In the genomic region with DNA sequence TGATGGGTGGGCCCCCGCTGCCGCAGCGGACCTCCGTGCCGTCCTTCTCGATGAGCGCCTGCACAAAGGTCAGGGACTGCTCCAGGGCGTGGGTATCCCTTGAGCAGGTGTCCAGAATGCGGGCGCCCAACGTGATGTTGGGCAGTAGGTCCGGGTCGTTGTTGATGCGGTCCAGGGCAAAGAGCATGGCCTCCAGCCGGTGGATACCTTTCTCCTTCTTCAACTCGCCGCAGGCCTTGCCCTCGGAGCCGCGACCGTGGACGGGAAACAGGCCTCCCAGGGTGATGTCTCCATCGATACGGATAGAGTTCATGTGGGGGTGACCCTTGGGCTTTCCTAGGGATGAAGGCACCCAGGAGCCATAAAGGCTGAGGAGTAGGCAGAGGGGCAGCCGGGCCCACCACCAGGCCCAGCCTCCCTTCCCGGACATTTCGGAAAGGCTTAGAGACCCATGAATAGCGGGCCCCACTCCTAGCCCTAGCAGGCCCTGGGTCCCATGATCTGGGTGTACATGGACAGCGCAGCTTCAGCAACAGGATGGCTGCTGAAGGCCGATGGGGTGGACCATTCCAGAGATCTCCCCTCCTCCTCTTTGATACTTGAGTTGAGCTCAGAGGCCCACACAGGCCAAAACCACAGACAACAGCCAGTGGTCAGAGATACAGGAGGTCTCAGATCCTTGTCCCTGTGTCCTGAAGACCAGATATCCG, we compare ENCODE assay signal across 18 mouse cellular contexts. TPM values are rescaled to one million over a fixed set of nuclear protein-coding genes. Genes with fewer than 3 reads are reported as not detected.
DNase-seq lines count a peak whose midpoint lies in the region; ATAC-seq and TF ChIP-seq lines count a peak whose summit lies in the region.
"Had no signal": no experiment of that assay in that cellular context is flagged by ENCODE, and none has a peak within 500 bp of the region (broad histone marks: within the 10 kb centered on the region; RNA-seq: fewer than 3 reads in every experiment).

No protein-coding gene starts in this region.

- TF ChIP-seq CTCF in forebrain, postnatal 0 days (IDR thresholded peaks at IDR 0.05; ENCODE audit: low read depth): no peak

- H3K36me3 ChIP-seq in forebrain, embryonic 10.5 days (replicated peaks): no peaks in the 10 kb centered on the region
- H3K36me3 ChIP-seq in forebrain, postnatal 0 days (ENCODE audit: insufficient read depth): no peaks in the 10 kb centered on the region
- H3K36me3 ChIP-seq in ES-E14 (ENCODE audit: control insufficient read depth, insufficient read depth, low read length, poor library complexity, severe bottlenecking): no peaks in the 10 kb centered on the region
- no peaks in the 10 kb centered on the region for H3K36me3 ChIP-seq in forebrain, embryonic 12.5 days (replicated peaks)
- no peaks in the 10 kb centered on the region for H3K36me3 ChIP-seq in midbrain, embryonic 11.5 days (ENCODE audit: control insufficient read depth, insufficient read depth, low read length)
- H3K36me3 ChIP-seq: heart, embryonic 15.5 days; kidney, embryonic 15.5 days; limb, embryonic 13.5 days; liver, embryonic 15.5 days had no signal

- WGBS in forebrain, embryonic 10.5 days: 60% methylated on average over 31 of the region's 31 CpGs
- WGBS in forebrain, postnatal 0 days: 77% methylated on average over 31 of the region's 31 CpGs
- 69% methylated on average over 31 of the region's 31 CpGs for WGBS in forebrain, embryonic 12.5 days
- WGBS in midbrain, embryonic 11.5 days: 61% methylated on average over 31 of the region's 31 CpGs

- H3K27me3 ChIP-seq in forebrain, embryonic 10.5 days (ENCODE audit: poor library complexity, severe bottlenecking): peaks cover 69% of the 10 kb centered on the region
- peaks cover 6% of the 10 kb centered on the region; the same call in 1 of the 2 replicates for H3K27me3 ChIP-seq in forebrain, postnatal 0 days (ENCODE audit: insufficient read depth, low read length)
- peaks cover 24% of the 10 kb centered on the region for H3K27me3 ChIP-seq in forebrain, embryonic 12.5 days
- H3K27me3 ChIP-seq in midbrain, embryonic 11.5 days (ENCODE audit: control insufficient read depth, insufficient read depth, low read length): no peaks in the 10 kb centered on the region

- H3K9me3 ChIP-seq in forebrain, embryonic 10.5 days: 0 out of 2 replicates have a peak, but pooled peaks cover 5% of the 10 kb centered on the region
- H3K9me3 ChIP-seq in forebrain, postnatal 0 days (ENCODE audit: low read length): no peaks in the 10 kb centered on the region
- H3K9me3 ChIP-seq in ES-E14 (ENCODE audit: control insufficient read depth, insufficient read depth, low read depth, low read length): no peaks in the 10 kb centered on the region
- H3K9me3 ChIP-seq in forebrain, embryonic 12.5 days: no peaks in the 10 kb centered on the region
- no peaks in the 10 kb centered on the region for H3K9me3 ChIP-seq in midbrain, embryonic 11.5 days (ENCODE audit: control insufficient read depth, low read length)
- H3K9me3 ChIP-seq: heart, embryonic 15.5 days; kidney, embryonic 15.5 days; limb, embryonic 13.5 days; liver, embryonic 15.5 days had no signal

- H3K27ac ChIP-seq in forebrain, embryonic 10.5 days: peak overlapping the region; percentile 93
- no peak overlapping the region for H3K27ac ChIP-seq in forebrain, postnatal 0 days (ENCODE audit: low read depth, low read length)
- no peak overlapping the region for H3K27ac ChIP-seq in ES-E14 (ENCODE audit: insufficient read depth, low read depth, low read length, poor library complexity, severe bottlenecking)
- H3K27ac ChIP-seq in forebrain, embryonic 12.5 days: peak overlapping the region; percentile 93
- H3K27ac ChIP-seq in midbrain, embryonic 11.5 days (ENCODE audit: low read depth, low read length): peak overlapping the region; percentile 88
- H3K27ac ChIP-seq: heart, embryonic 15.5 days; kidney, embryonic 15.5 days; limb, embryonic 13.5 days; liver, embryonic 15.5 days had no signal

- no peak overlapping the region for H3K9ac ChIP-seq in forebrain, postnatal 0 days
- H3K9ac ChIP-seq in ES-E14 (ENCODE audit: insufficient read depth, low read depth, low read length, poor library complexity, severe bottlenecking): 0 out of 2 replicates have a peak overlapping the region, but pooled peaks have one; percentile 11
- H3K9ac ChIP-seq in forebrain, embryonic 12.5 days: peak overlapping the region; percentile 21; the same call in 1 of the 2 replicates
- no peak overlapping the region for H3K9ac ChIP-seq in midbrain, embryonic 11.5 days (ENCODE audit: low read length)
- H3K9ac ChIP-seq: heart, embryonic 15.5 days; kidney, embryonic 15.5 days; liver, embryonic 15.5 days had no signal

- DNase-seq in forebrain, embryonic 10.5 days (ENCODE audit: extremely low spot score, low spot score): no peak
- DNase-seq in forebrain, postnatal 0 days: no peak
- DNase-seq in ES-E14 (ENCODE audit: low read depth, low spot score): no peak
- no peak for DNase-seq in midbrain, embryonic 11.5 days (ENCODE audit: low spot score, missing footprints)
- no peak for DNase-seq in kidney, postnatal 14 days
- no peak for DNase-seq in embryo, embryonic 11 days
- DNase-seq in left cerebral cortex, adult 9 months (ENCODE audit: low spot score in 2 of 2): no peak
- DNase-seq: adrenal gland, postnatal 10 days; heart, adult 18-20 months; lung, postnatal 14 days; thymus, postnatal 14 days had no signal

- ATAC-seq in forebrain, postnatal 0 days: no peak
- ATAC-seq in forebrain, embryonic 12.5 days (ENCODE audit: low FRiP score): no peak
- no peak for ATAC-seq in midbrain, embryonic 11.5 days (ENCODE audit: low FRiP score)

- H3K4me3 ChIP-seq in forebrain, embryonic 10.5 days: peak overlapping the region; percentile 33
- no peak overlapping the region for H3K4me3 ChIP-seq in forebrain, postnatal 0 days (ENCODE audit: low read depth, low read length)
- H3K4me3 ChIP-seq in ES-E14 (ENCODE audit: insufficient read depth in 1 of 2, low read depth in 1 of 2, low read length in 2 of 2, poor library complexity in 1 of 2, severe bottlenecking in 1 of 2): peak overlapping the region; percentile 18 to 27; a peak in 3 of 4 replicates
- H3K4me3 ChIP-seq in forebrain, embryonic 12.5 days (replicated peaks): no peak overlapping the region
- H3K4me3 ChIP-seq in midbrain, embryonic 11.5 days (ENCODE audit: low read depth, low read length): no peak overlapping the region
- H3K4me3 ChIP-seq: erythroblast, embryonic 14.5 days; heart, embryonic 15.5 days; kidney, embryonic 15.5 days; liver, embryonic 15.5 days had no signal

- no peak overlapping the region for H3K4me2 ChIP-seq in forebrain, postnatal 0 days (ENCODE audit: low read depth)
- H3K4me2 ChIP-seq in forebrain, embryonic 12.5 days: no peak overlapping the region
- H3K4me2 ChIP-seq in midbrain, embryonic 11.5 days: peak overlapping the region; percentile 3; the same call in 1 of the 2 replicates

- peaks cover 98% of the 10 kb centered on the region for H3K4me1 ChIP-seq in forebrain, embryonic 10.5 days
- H3K4me1 ChIP-seq in forebrain, postnatal 0 days (ENCODE audit: insufficient read depth): peaks cover 16% of the 10 kb centered on the region; the same call in 1 of the 2 replicates
- H3K4me1 ChIP-seq in ES-E14 (ENCODE audit: control insufficient read depth in 2 of 2, insufficient read depth in 2 of 2, low read length in 2 of 2, poor library complexity in 1 of 2): peaks cover 0 to 22% of the 10 kb centered on the region in 2 experiments; a peak in 2 of 4 replicates
- peaks cover 83% of the 10 kb centered on the region for H3K4me1 ChIP-seq in forebrain, embryonic 12.5 days
- peaks cover 60% of the 10 kb centered on the region for H3K4me1 ChIP-seq in midbrain, embryonic 11.5 days (ENCODE audit: control insufficient read depth, insufficient read depth, low read length)
- H3K4me1 ChIP-seq: heart, embryonic 15.5 days; liver, embryonic 15.5 days had no signal

- in situ Hi-C loops in ES-E14 (cut with MboI; ENCODE audit: low sequenced_read_pairs in 2 of 2, unreplicated experiment in 2 of 2): loop anchor here in 1 of 2 experiments (25.0 kb wide), 1 partner anchor 316 kb away; no protein-coding TSS in a partner anchor

TF ChIP-seq in ES-E14, 5 proteins besides CTCF, POLR2A, EP300 and RAD21:
- TF ChIP-seq MAFK (IDR thresholded peaks at IDR 0.05; ENCODE audit: insufficient read depth, low read depth, low read length) (no peak), ZNF384 (IDR thresholded peaks at IDR 0.05; ENCODE audit: low read depth, low read length) (no peak), ZC3H11A (IDR thresholded peaks at IDR 0.05; ENCODE audit: borderline replicate concordance, low read depth, low read length) (no peak), CHD2 (IDR thresholded peaks at IDR 0.05; ENCODE audit: low read depth, low read length) (no peak), HCFC1 (IDR thresholded peaks at IDR 0.05; ENCODE audit: borderline replicate concordance, insufficient read depth, low read length) (no peak)

RNA-seq across cellular contexts. Expression of a gene that starts 18.3 kb away (rescaled TPM):
- polyA plus RNA-seq in forebrain, embryonic 10.5 days (2016; fragmentation: Nextera tagmentation; extraction: Ambion mirVana): 0.61 and 0.73 TPM in 2 replicates
- total RNA-seq in forebrain, postnatal 0 days (2014; rRNA removed): 13.1 and 14.5 TPM in 2 replicates
- 3.2 and 5.5 TPM in 2 replicates for polyA plus RNA-seq in forebrain, postnatal 0 days (2015; fragmentation: Nextera tagmentation; extraction: Ambion mirVana)
- total RNA-seq in ES-E14 (2012; rRNA removed): 0.49 and 0.74 TPM in 2 replicates
- 2.4 TPM in 2 replicates for polyA plus RNA-seq in forebrain, embryonic 12.5 days (2016; fragmentation: Nextera tagmentation; extraction: Ambion mirVana)
- polyA plus RNA-seq in midbrain, embryonic 11.5 days (2014; fragmentation: Nextera tagmentation; extraction: Ambion mirVana): 3.5 and 3.6 TPM in 2 replicates
- total RNA-seq: megakaryocyte-erythroid progenitor cell, adult 5-6 weeks had no signal
- polyA plus RNA-seq: erythroblast, embryonic 14.5 days had no signal

RNA-seq across cellular contexts. Expression of a gene that starts 53.4 kb away (rescaled TPM):
- polyA plus RNA-seq in forebrain, embryonic 10.5 days (2016; fragmentation: Nextera tagmentation; extraction: Ambion mirVana): 821 and 911 TPM in 2 replicates
- 84.7 and 99.1 TPM in 2 replicates for total RNA-seq in forebrain, postnatal 0 days (2014; rRNA removed)
- polyA plus RNA-seq in forebrain, postnatal 0 days (2015; fragmentation: Nextera tagmentation; extraction: Ambion mirVana): 122 and 123 TPM in 2 replicates
- 142 and 175 TPM in 2 replicates for total RNA-seq in ES-E14 (2012; rRNA removed)
- 214 and 228 TPM in 2 replicates for polyA plus RNA-seq in forebrain, embryonic 12.5 days (2016; fragmentation: Nextera tagmentation; extraction: Ambion mirVana)
- polyA plus RNA-seq in midbrain, embryonic 11.5 days (2014; fragmentation: Nextera tagmentation; extraction: Ambion mirVana): 354 and 406 TPM in 2 replicates

Comparison
In these comparisons a context has a peak if more than half of its experiments do, and no peak if none do; other contexts are left out.
1. H3K27ac ChIP-seq: peak in forebrain, embryonic 10.5 days (single experiment), forebrain, embryonic 12.5 days (single experiment) and midbrain, embryonic 11.5 days (single experiment); none in forebrain, postnatal 0 days (single experiment) and ES-E14 (single experiment).
2. H3K4me3 ChIP-seq: peak in forebrain, embryonic 10.5 days (single experiment) and ES-E14 (2 of 2); none in forebrain, postnatal 0 days (single experiment), forebrain, embryonic 12.5 days (single experiment) and midbrain, embryonic 11.5 days (single experiment).
3. H3K9ac ChIP-seq: peak in ES-E14 (single experiment) and forebrain, embryonic 12.5 days (single experiment); none in forebrain, postnatal 0 days (single experiment) and midbrain, embryonic 11.5 days (single experiment).